Mouse (Mus musculus) cerebellum, postnatal 14 days (tissue): ENCODE measurements around the gene Lce3c.

Experiments used
- DNase-seq, 2 experiments: peaks; one replicate each; pipeline ENCODE4 v3.0.0; 2021; ENCODE audit warnings: mixed read lengths in 2 of 2

Lce3c gene

DNA sequence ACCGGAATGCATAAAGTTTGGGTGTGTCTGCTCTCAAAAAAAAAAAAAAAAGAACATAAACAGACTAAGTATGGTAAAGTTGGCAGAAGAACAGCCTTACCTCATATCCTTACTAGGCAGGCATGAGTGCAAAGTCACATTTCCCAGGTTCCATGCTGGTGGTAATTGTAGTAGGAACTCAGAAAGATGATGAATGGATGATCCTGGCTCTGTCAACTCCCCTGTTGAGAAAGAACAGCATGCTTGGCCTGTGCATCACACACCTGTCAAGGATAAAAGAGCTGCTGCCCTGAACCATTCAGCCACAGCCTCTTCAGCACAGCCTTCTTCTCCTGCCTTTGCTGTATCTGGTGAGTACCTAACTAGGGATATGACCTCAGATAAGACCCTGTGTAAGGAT, at the start of gene Lce3c:
Gene Lce3c, plus strand, starts transcription at position 301 of the 400 bp plus-strand sequence.
- peak; percentile 0 to 2 for DNase-seq

DNA sequence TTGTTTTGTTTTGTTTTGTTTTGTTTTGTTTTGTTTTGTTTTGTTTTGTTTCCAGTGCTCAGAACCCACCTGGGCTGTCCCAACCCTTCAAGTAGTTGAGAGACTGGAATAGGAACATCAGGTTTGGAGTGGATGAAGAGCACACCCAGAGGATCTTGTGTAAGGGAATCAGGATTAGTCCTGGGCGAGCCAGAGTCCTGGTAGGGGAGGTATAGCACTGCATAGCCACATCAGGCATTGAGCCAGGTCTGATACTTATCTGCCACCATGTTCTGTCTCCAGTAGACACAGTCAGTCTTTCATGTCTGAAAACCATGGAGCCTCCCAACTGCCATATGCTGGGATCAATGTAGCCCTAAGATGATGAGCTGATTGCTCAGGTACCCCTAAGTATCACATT, 49.8 kb upstream of the Lce3c start:
- no peak for DNase-seq

DNA sequence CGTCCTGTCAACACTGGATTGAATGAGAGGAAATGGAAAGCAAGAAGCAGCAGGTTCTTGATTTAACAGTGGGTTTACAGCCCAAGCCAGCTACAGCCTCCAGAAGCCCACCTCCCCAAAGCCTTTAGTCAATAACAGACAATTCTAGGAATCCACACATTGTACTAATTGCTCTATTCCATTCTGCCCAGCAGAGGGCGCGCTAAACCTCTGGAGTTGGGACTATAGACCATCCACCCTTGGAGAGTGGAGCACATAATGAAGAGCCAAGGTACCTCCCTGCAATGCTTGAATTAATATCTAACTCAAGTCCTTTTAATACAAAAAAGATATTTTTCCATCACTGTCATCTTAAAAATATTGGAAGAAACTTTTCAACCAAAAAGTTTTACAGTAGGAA, 41.3 kb upstream of the Lce3c start:
- DNase-seq, result peak; percentile 16 to 39

DNA sequence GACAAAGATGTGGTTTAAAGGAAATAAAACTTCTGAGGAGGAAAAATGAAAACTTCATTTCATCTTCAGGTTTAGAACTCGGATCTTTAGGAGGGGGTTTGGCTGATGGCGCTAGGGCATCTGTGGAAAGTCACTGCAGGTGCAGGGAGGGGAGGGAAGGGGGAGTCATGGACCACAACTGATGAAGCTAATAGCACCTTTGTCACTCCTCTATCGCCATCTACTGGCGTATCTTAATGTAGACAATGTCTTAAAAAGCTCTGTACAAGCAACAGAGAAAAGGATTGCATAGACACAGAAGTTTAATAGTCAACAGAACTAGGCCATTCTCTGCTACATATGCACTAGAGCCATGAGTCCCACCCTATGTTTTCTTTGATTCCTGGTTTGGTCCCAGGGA, 40.6 kb upstream of the Lce3c start:
- peak; percentile 9 to 10 for DNase-seq

DNA sequence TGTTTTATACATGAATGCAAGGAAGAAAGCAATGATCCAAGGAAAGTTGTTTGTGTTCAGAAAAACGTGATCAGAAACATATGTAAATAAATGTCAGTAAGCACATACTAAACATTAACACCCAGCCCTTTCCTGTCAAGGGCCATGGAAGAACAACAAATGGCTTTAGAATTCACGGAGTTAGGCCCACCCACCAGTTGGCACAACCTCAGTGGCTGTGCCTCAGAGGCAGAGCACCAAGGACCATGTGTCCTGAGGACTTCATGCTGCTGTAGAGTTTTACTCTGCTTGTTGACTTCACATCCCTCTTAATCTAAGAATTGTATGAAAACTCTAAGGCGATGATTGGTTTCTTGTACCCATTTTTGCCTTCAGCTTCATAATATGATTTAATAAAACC, 39.1 kb upstream of the Lce3c start:
- DNase-seq, result no peak

DNA sequence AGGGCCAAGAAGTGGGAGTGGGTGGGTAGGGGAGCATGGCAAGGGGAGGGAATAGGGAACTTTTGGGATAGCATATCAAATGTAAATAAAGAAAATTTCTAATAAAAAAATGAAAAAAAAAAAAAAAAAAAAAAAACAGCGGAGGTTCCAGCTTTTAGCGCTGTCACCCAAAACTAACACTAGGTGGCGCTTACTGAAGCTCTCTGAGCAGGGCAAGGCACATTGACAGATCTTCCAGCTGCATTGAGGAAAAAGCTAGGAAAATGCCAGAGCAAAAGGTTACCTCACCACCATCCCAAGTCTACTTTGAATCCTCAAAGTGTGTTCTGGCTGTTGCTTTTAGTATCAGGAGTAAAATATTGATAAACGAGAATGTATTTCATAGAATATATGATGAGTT, 36.7 kb upstream of the Lce3c start:
- DNase-seq, result peak; percentile 15 to 45

DNA sequence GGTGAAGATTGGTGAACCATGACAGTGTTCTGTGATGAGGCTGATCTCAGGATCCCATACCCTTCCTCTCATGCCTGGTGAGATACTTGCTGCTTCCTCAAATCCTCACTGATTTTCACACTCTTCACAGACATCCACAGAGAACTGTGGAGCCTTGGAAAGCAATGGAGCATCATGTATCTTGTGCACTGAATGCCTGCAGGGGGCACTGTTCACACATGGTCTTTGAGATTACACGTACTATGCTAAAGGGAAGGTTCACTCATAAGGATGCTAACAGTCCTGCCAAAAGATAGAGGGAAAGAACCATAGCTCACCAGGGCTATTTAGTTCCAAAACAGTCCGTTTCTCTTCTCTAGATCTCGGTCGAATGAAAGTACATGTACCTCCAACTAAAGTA, 23.9 kb upstream of the Lce3c start:
- peak; percentile 23 to 44 for DNase-seq

DNA sequence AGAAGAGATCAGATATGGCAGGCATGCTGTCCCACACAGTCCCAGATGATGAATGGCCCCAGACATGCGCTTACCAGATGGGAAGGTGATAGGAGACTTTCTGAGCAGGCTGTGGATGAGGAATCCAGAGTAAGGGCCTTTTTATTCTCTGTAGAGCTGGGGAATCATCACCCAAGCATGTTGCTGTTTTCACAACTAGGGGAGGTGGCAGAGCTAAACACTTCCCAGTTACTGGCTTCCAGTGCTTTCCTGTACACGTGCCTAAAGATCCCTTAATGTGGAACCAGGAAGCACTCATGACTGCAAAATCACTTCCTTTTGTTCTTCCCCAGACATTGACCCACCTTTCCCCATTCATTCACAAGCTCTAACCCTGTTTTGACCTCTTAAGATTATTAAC, 18.2 kb upstream of the Lce3c start, which contains the start of gene Lce3a:
Gene Lce3a, minus strand, starts transcription at position 101 of the 400 bp plus-strand sequence.
- no peak for DNase-seq

DNA sequence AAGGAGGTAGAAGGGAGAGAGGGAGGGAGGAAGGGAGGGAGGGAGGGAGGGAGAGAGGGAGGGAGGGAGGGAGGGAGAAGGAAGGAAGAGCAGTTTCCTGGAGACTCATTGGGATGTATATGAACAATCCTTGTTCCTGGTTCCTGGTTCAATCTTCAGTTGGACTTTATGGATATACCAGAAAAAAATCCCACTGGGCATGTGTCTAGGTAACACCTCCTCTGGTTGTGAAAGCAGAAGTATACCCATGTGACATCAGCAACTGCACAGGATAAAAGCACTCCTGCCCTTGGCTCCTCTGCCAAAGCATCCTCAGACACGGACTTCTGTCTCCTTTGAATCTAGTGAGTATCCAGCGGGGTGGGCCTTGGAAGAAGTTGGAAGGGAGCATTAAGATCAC, 11.6 kb upstream of the Lce3c start, which contains the start of gene Lce3b:
Gene Lce3b, plus strand, starts transcription at position 301 of the 400 bp plus-strand sequence.
- DNase-seq, result no peak

DNA sequence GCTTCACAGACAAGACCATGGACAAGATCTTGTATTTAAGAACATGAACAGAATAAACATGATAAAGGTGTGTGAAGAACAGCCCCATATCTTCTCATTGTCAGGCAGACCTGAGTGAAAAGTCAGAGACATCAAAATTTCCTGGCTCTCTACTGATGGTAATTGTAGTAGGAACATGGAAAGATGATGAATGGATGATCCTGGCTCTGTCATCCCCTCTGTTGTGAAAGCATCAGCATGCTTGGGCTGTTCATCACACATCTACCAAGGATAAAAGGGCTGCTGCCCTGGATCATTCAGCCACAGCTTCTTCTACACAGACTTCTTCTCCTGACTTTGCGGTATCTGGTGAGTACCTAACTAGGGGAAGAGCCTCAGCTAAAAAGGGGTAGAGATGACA, 12.8 kb downstream of the Lce3c start, which contains the start of gene Lce3d:
Gene Lce3d, plus strand, starts transcription at position 301 of the 400 bp plus-strand sequence.
- DNase-seq, result no peak

DNA sequence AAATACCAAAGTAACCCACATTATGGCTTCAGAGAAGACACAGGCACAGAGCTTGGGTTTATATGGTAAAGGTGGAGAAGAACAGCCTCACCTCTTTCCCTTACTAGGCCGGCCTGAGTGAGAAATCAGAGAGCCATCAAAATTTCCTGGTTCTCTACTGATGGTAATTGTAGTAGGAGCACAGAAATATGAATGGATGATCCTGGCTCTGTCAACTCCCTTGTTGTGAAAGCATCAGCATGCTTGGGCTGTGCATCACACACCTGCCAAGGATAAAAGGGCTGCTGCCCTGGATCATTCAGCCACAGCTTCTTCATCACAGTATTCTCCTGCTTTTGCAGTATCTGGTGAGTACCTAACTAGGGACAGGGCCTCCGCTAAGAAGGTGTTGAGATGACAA, 22.5 kb downstream of the Lce3c start, which contains the start of gene Lce3e:
Gene Lce3e, plus strand, starts transcription at position 301 of the 400 bp plus-strand sequence.
- DNase-seq, result no peak

DNA sequence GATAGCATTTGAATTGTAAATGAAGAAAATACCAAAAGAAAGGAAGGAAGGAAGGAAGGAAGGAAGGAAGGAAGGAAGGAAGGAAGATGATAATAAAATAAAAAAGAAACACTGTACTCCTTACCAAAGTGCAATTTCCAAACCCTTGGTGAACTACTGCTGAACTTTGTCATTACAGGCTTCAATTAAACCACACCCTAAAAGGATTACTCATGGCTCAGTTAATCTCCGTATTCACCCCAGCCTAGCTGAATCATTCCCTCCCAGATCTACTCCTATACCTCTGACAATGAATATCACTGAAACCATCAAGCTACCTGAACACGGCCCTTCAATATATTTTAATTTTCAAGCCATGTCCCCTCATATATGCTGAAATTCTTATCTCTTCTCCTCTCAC, 34.2 kb downstream of the Lce3c start:
- no peak for DNase-seq

DNA sequence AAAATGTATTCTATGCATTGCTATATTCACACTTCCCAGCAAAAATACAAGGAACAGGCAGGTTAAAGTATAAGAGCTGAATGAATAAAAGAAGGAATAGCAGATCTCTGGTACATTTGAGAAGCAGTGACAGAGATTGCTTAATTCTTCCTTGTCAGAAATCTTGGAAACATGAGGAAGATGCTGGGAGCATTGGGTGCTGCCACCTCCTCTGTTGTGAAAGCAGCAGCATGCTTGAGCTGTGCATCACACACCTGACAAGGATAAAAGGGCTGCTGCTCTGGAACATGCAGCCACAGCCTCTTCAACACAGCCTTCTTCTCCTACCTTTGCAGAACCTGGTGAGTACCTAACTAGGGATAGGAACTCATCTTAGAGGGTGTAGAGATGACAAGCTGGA, 47.6 kb downstream of the Lce3c start, which contains the start of gene Lce3f:
Gene Lce3f, plus strand, starts transcription at position 301 of the 400 bp plus-strand sequence.
- no peak for DNase-seq
